Mouse (Mus musculus) stomach, embryonic 14.5 days (tissue): ENCODE results near the gene Gm826. TPM values are rescaled to one million over a fixed set of nuclear protein-coding genes. Genes with fewer than 3 reads are reported as not detected.
A peak's percentile ranks its signal among the peaks of the same experiment; 100 is the strongest.

Experiments
- ATAC-seq: fragments of 200-750 bp; cut with Nextera tagmentation; 2 replicates; pipeline ENCODE4 v1.8.0; 2017; ENCODE audit warnings: low read depth, moderate TSS enrichment; ENCODE audit not compliant: insufficient number of reproducible peaks, insufficient read depth, low FRiP score
- H3K27ac ChIP-seq: fragments of 300-500 bp; sonication (generic); 2 replicates; pipeline ENCODE4 v1.5.1; 2014; ENCODE audit warnings: mild to moderate bottlenecking, low read length, moderate library complexity, mixed read lengths
- H3K27me3 ChIP-seq: fragments of 300-500 bp; sonication (generic); 2 replicates; pipeline ENCODE4 v1.6.1; 2014; ENCODE audit warnings: low read length, control low read depth, mixed read lengths; ENCODE audit not compliant: control insufficient read depth, insufficient read depth
- H3K36me3 ChIP-seq: fragments of 300-500 bp; sonication (generic); 2 replicates; pipeline ENCODE4 v1.6.1; 2014; ENCODE audit warnings: mild to moderate bottlenecking, control low read depth, low read length, moderate library complexity, mixed read lengths; ENCODE audit not compliant: control insufficient read depth, insufficient read depth
- H3K4me1 ChIP-seq: fragments of 300-500 bp; sonication (generic); 2 replicates; pipeline ENCODE4 v1.6.1; 2014; ENCODE audit warnings: low read length, control low read depth, mixed read lengths; ENCODE audit not compliant: control insufficient read depth, insufficient read depth
- H3K4me2 ChIP-seq: fragments of 300-500 bp; sonication (generic); replicated peaks from 2 replicates; pipeline ENCODE4 v1.6.1; 2014; ENCODE audit warnings: low read depth, low read length, control low read depth
- H3K4me3 ChIP-seq: fragments of 300-500 bp; sonication (generic); 2 replicates; pipeline ENCODE4 v1.5.1; 2014; ENCODE audit warnings: low read depth, low read length, control low read depth
- H3K9ac ChIP-seq: fragments of 300-500 bp; sonication (generic); replicated peaks from 2 replicates; pipeline ENCODE4 v1.6.1; 2014; ENCODE audit warnings: low read depth, mild to moderate bottlenecking, control low read depth, low read length, moderate library complexity, mixed read lengths
- H3K9me3 ChIP-seq: fragments of 300-500 bp; sonication (generic); 2 replicates; pipeline ENCODE4 v1.6.1; 2016; ENCODE audit warnings: low read depth, low read length, control low read depth; ENCODE audit not compliant: control insufficient read depth
- WGBS: fragments of 180-500 bp; shearing (Covaris S2); extraction: QIAGEN DNeasy Blood & Tissue Kit; methylation state at CpG from one replicate; pipeline ENCODE4 v1.1.7; 2014; 5-methylcytosine and 5-hydroxymethylcytosine counted together
- polyA plus RNA-seq: library from polyadenylated mRNA; unstranded; fragments of >200 nt; fragmentation: Nextera tagmentation; extraction: Ambion mirVana; gene quantifications from 2 replicates; pipeline ENCODE4 v1.2.1, GENCODE M21; 2014

Gm826 gene
- polyA plus RNA-seq, result not detected in 2 replicates

- Histone ChIP-seq H3K27ac (no peak within 1 kb of the TSS), H3K9ac (no peak within 1 kb of the TSS), H3K4me2 (no peak within 1 kb of the TSS), H3K4me1 (no peaks in the 10 kb centered on the region), H3K9me3 (no peaks in the 10 kb centered on the region), H3K27me3 (no peaks in the 10 kb centered on the region), H3K36me3 (no peaks in the 10 kb centered on the region), H3K4me3 (no peak within 1 kb of the TSS)
- WGBS, result 37% methylated on average over 4 of the region's 4 CpGs
- no peak for ATAC-seq
These were observed at the start of gene Gm826 for GRCm38 (mm10) chr2:160334111-160334661. Gm826 (minus strand) TSS chr2:160334162.

- Histone ChIP-seq H3K9me3 (no peaks in the 10 kb centered on the region), H3K27me3 (no peaks in the 10 kb centered on the region), H3K4me3 (no peak overlapping the region), H3K9ac (no peak overlapping the region), H3K27ac (no peak overlapping the region), H3K36me3 (no peaks in the 10 kb centered on the region), H3K4me1 (no peaks in the 10 kb centered on the region), H3K4me2 (no peak overlapping the region)
- 37% methylated on average over 3 of the region's 3 CpGs for WGBS
- no peak for ATAC-seq
These were observed 49.5 kb upstream of the Gm826 start for GRCm38 (mm10) chr2:160383418-160383817.

- Histone ChIP-seq H3K27me3 (0 out of 2 replicates have a peak, but pooled peaks cover 6% of the 10 kb centered on the region), H3K36me3 (no peaks in the 10 kb centered on the region)
- WGBS, result 48% methylated on average over 4 of the region's 4 CpGs
These were observed 44.3 kb upstream of the Gm826 start for GRCm38 (mm10) chr2:160378271-160378670.

GRCm38 (mm10) chr2:160376236-160376635 lies 42.3 kb upstream of the Gm826 start:
- Histone ChIP-seq H3K9ac (no peak overlapping the region), H3K27ac (no peak overlapping the region), H3K4me1 (no peaks in the 10 kb centered on the region), H3K36me3 (no peaks in the 10 kb centered on the region), H3K4me3 (no peak overlapping the region), H3K9me3 (no peaks in the 10 kb centered on the region), H3K4me2 (no peak overlapping the region), H3K27me3 (peaks cover 18% of the 10 kb centered on the region)
- 43% methylated on average over 5 of the region's 5 CpGs for WGBS
- no peak for ATAC-seq

More at GRCm38 (mm10) chr2:160378271-160378670, 44.3 kb upstream of the Gm826 start:
- no peak overlapping the region for H3K4me2 ChIP-seq
- no peaks in the 10 kb centered on the region for H3K4me1 ChIP-seq
- no peak overlapping the region for H3K4me3 ChIP-seq
- H3K27ac ChIP-seq, result no peak overlapping the region
- ATAC-seq, result no peak
- H3K9me3 ChIP-seq, result no peaks in the 10 kb centered on the region
- no peak overlapping the region for H3K9ac ChIP-seq

- Histone ChIP-seq H3K27me3 (peaks cover 35% of the 10 kb centered on the region), H3K4me3 (no peak overlapping the region), H3K27ac (no peak overlapping the region), H3K9ac (no peak overlapping the region), H3K9me3 (no peaks in the 10 kb centered on the region), H3K4me2 (peak overlapping the region; percentile 28; the same call in 1 of the 2 replicates), H3K36me3 (no peaks in the 10 kb centered on the region), H3K4me1 (0 out of 2 replicates have a peak, but pooled peaks cover 4% of the 10 kb centered on the region)
- 4% methylated on average over 25 of the region's 25 CpGs for WGBS
- ATAC-seq, result no peak
These were observed 35.9 kb upstream of the Gm826 start for GRCm38 (mm10) chr2:160369653-160370420.

- peaks cover 36% of the 10 kb centered on the region for H3K27me3 ChIP-seq
- no peaks in the 10 kb centered on the region for H3K9me3 ChIP-seq
- H3K36me3 ChIP-seq, result no peaks in the 10 kb centered on the region
- peak overlapping the region; percentile 28 for H3K4me2 ChIP-seq
- WGBS, result under 1% methylated on average over 52 of the region's 52 CpGs
- H3K4me3 ChIP-seq, result peak overlapping the region; percentile 19
- no peak overlapping the region for H3K27ac ChIP-seq
- no peak for ATAC-seq
- 0 out of 2 replicates have a peak, but pooled peaks cover 4% of the 10 kb centered on the region for H3K4me1 ChIP-seq
- no peak overlapping the region for H3K9ac ChIP-seq
These were observed 34.7 kb upstream of the Gm826 start for GRCm38 (mm10) chr2:160368422-160369357.

GRCm38 (mm10) chr2:160367448-160368208 lies 33.7 kb upstream of the Gm826 start:
- peak; percentile 48; the same call in 1 of the 2 replicates for ATAC-seq
- peak overlapping the region; percentile 94 for H3K4me2 ChIP-seq
- 0 out of 2 replicates have a peak, but pooled peaks cover 4% of the 10 kb centered on the region for H3K4me1 ChIP-seq
- 0 out of 2 replicates have a peak overlapping the region, but pooled peaks have one; percentile 57 for H3K9ac ChIP-seq
- no peaks in the 10 kb centered on the region for H3K9me3 ChIP-seq
- H3K27me3 ChIP-seq, result peaks cover 39% of the 10 kb centered on the region
- WGBS, result under 1% methylated on average over 45 of the region's 45 CpGs
- peak overlapping the region; percentile 56 for H3K4me3 ChIP-seq
- H3K36me3 ChIP-seq, result no peaks in the 10 kb centered on the region
- peak overlapping the region; percentile 63; the same call in 1 of the 2 replicates for H3K27ac ChIP-seq
